Mouse (Mus musculus): ENCODE data around the gene Abcc2. TPM values are rescaled to one million over a fixed set of nuclear protein-coding genes. Genes with fewer than 3 reads are reported as not detected.

The Abcc2 gene
- total RNA-seq, 2 experiments from 2014 or later: not detected

Other genes starting within 250 kb of the Abcc2 start
- not detected for gene Nkx2-3, start 169.9 kb upstream of the Abcc2 start, total RNA-seq (2021)
- 10 to 100 TPM; 27.9 to 29.3 TPM for gene Slc25a28, start 107.3 kb upstream of the Abcc2 start, total RNA-seq (2021)
- gene Entpd7, start 92.5 kb upstream of the Abcc2 start, total RNA-seq (2021): 1 to 10 TPM; 2.9 to 3.3 TPM
- gene Cutc, start 29.2 kb upstream of the Abcc2 start, total RNA-seq (2021): 10 to 100 TPM; 15.1 to 16.3 TPM
- gene Cox15, start 29.2 kb upstream of the Abcc2 start, total RNA-seq (2021): 10 to 100 TPM; 31.9 to 34.3 TPM
- gene Dnmbp, start 158.0 kb downstream of the Abcc2 start, total RNA-seq (2021): 1 to 10 TPM; 9.0 to 9.7 TPM
- under 1 TPM in 1 of 2 experiments, not detected in 1; 0.19 TPM for gene Cpn1, start 204.4 kb downstream of the Abcc2 start, total RNA-seq (2021)
- gene Cyp2c23, start 247.0 kb downstream of the Abcc2 start, total RNA-seq (2021): under 1 TPM in 1 of 2 experiments, not detected in 1; 0.14 TPM